Mouse (Mus musculus) cerebellum, adult 11 months (tissue): ENCODE data around the gene Dok5.

Source experiments
- DNase-seq: peaks from one replicate; pipeline ENCODE4 v3.0.0; 2022

Dok5 gene

DNA sequence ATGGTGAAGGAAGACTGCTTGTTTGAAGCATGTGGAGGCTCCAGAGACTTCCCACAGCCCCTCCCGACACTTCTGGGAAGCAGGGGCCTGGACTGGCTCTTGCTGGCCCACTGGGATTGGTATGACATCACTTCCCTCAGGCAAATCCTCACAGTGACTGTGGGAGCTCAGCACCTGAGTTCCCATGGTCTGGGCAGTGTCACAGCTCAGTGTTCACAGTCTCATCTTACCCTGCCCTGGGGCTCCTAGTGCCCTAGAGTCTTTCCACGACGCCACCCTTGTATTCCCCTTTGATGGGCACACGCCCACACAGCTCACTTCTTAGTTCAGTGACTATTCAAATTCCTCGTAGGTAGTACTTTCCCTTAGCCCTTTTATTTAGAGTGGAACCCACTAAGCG, 71.4 kb downstream of the Dok5 start:
- no peak for DNase-seq

DNA sequence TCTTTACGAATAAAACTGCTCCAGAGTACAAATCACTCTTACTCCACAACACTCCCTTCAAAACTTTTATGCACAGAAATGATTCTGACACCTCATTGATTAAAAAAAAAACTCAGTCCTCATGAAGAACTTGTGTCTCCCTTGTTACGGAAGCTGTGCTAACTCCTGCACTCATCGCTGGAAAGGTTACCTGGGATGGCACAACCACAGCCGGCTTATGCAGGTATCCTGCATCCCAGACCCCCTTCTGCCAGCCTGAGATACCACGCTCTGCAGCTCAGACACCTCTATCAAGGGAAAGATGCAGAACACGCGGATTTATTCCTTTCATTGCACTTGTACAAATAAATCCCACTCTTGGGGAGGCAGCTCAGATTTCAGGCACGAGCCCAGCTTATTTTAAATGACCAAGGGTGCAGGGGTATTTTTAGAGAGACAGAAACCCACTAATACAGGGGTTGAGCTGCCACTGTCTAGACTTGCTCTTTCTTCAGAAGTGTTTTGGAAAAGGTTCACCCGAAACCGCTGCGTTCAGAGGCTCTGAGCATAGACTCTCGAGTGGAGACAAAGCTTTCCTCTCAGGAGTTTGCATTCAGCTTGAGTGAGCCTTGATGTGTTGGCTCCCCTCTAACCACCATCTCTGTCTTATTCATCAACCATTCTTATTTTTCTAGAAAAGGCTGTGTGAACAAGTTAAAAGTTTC, 76.1 kb downstream of the Dok5 start:
- no peak for DNase-seq

DNA sequence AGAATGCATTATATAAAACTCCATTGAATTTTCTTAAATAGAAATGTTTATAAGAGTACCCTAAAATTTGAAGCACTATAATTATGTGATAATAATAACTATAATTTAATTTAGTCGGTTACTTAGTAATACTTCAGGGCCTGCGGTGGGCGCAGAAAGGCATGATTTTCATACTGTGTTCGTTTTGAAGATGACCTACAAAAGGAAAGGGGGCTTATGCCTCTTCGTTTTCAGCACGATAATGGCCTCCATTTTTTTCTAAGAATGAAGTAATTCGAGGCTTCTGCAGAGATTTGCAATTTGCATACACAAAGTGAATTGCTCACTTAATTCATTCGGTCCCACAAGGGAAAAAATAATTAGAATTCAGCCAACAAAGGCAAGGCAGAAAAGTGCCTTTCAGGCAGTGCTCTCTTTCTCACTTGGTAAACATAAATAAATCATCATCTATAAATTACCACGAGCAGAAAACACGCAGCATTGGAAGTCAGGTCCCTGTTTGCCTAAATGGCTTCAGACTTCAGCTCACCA, 76.7 kb downstream of the Dok5 start:
- DNase-seq, result no peak

DNA sequence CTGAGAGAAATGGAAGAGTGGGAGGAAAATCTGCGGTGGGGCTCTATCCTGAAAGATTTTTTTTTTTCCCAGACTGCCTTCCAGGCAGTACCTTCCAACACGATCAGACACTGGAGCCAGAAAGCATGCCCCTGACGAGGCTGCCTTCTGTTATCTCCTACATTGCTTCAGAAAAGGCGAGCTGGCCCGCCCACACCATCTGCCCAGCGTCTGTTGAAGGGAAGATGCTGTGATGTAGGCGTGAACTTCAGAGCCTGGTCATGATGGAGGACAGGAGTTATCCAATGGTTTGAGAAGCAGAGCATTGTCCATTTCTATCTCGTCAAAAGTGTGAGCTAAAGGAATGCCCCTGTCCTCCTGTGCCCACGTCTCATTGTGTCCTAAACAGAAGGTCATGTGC, 79.7 kb downstream of the Dok5 start:
- DNase-seq, result peak; percentile 87

DNA sequence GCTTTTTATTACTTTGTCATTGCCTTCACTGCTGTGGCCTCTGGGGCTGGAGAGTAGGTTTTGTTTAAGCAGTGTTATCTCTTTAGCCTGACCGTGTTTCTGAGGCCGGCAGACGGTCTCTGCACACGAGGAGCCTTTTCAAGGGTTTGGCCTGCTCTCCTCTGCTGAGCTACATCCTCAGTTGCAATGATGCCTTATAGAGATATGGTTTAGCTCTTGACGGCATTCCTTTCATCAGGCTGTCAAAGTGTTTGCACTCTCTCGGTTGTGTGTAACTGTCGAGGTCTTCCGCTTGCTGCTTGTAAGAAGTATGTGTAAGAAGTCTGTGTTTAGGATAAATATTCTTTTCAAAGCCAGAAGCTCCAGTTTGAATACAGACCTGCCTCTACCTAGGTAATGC, 84.7 kb downstream of the Dok5 start:
- no peak for DNase-seq

DNA sequence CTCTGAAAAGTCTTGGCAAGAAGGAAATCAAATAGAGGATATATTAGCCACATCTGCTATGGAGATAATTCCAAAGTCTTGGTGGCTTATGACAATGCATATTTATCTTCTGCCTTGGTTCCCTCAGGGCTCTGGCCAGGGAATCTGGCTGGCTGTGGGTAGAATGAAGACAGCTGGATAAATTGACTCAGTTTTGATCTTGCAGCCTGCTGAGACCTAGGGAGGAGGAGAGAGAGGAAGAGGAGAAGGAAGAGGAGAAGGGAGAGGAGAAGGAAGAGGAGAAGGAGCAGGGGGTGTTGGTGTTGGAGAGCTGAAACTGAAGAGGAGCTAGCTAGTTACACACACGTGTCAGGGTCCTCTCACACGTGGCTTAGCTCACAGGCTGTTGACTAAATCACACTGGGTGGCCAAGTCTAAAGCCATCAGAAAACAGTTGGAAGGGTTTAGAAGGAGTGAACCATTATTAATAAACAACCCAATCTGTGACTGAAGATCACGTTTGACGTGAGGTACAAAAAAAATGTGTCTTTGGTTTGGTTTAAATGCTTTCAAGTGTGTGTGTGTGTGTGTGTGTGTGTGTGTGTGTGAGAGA, 85.6 kb downstream of the Dok5 start:
- DNase-seq, result no peak

DNA sequence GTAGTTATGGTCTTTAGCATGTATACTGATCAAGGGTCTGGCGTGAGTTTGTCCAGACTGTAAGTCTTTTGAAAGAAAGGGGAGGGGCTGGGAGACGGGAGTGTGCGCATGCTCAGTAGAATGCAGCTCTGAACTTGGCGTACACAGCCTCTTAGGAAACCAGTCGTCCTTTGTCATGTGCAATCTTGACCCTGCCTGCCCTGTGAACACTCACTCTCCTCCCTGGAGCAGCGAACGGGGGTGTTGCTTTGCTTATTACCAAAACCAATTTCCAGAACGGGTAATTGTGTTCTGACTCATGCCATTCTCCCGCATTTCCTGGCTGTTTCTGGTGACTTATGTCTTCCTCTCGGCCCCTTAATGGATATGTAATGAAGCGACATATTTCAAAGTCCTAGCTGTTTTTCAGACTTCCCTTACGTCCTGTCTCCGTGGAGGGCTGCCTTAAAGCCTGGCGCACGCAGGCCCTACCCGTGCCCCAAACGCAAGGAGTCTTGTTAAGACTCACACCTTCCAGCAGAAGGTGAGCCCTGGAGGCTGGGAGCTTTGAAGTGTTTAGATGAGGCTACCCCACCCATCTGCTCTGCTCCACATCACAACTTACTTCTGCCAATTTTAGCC, 95.3 kb downstream of the Dok5 start:
- DNase-seq, result no peak

DNA sequence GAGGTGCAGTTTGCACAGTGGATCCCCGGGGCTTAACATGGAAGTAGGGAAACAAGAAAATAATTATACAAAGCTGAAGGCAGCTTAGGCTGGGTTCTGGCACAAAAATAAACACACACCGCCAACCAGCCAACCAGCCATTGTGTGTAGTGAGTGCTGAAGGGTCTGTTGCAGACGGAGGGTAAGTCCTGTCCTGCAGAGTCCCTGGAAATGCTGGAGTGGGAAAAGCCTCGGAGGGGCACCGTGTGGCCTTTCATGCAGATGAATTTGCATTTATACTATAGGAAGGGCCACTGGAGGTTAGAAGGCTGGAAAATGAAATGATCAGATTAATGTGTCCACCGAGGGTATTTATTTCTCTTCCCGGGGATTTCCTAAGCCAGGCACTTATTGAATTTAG, 97.2 kb downstream of the Dok5 start:
- DNase-seq, result no peak

DNA sequence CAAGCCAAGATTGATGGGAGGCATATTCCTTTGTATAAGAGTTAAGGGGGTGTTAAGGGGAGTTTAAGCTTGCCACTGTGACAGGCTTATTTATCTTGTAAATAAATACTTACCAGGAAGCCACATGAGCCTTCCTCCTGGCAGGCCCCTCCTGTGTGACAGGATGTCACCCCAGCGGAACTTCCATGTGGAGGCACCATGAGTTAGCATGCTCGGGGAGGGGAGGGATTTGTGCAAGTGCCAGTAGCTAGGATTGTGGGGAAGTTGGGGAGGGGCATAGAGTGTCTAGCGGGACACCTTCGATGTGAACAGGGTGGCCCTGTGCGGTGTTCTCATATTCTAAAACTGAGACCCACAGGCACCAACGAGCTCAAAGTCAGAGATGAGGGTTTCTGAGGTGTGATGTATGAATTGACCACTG, 97.6 kb downstream of the Dok5 start:
- DNase-seq, result no peak

DNA sequence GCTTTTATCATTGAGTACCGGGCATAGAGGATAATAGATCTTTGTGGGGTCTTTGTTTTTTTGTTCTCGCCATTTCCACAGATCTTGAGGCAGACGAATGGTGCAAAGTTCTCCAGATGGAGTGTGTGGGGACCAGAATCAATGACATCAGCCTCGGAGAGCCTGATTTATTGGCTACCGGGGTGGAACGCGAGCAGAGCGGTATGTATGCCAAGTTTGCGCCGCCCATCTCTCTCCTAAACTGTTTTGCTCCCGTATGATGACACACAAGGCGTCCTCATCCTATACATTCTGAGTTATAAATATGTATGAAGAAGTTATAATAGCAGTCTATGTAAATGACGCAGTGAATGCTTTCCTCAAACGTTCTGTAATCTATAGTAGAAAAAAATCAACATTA, 98.4 kb downstream of the Dok5 start:
- no peak for DNase-seq

DNA sequence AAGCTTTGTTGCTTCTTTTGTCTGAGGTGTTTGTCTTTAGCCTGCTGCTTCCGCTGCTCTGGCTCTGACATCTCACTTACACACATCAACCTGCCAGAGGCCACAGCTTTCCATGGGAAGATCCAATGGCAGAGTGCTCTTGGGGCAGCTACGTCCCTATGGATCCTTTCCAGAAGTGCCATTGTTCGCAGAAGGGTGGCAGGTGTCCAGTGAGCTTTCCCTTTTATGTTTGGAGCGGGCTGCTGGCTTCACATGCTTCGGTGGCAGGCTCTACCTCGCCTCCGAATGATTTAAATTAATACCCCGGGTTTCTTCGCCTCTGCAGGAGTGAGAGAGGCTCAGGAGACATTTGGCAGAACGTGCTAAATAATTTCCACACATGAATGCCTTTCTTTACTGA, 105.3 kb downstream of the Dok5 start:
- peak; percentile 54 for DNase-seq

DNA sequence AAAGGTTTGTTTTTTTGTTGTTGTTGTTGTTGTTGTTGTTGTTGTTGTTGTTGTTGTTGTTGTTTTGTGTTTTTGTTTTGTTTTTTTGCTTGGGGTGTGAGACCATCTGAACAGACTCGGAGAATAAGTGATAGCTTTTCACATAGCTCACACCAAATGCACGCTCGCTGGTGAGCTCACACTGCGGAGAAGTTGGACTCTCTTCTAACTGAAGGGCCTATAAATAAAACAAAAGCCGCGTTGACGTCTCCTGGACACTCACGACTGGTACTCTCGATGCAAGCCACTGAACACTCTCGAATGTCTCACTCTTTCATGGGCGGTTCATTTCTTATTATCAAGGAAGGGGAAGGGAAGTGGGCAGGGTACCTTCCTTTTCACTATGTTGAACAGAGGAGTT, 105.8 kb downstream of the Dok5 start:
- DNase-seq, result no peak

DNA sequence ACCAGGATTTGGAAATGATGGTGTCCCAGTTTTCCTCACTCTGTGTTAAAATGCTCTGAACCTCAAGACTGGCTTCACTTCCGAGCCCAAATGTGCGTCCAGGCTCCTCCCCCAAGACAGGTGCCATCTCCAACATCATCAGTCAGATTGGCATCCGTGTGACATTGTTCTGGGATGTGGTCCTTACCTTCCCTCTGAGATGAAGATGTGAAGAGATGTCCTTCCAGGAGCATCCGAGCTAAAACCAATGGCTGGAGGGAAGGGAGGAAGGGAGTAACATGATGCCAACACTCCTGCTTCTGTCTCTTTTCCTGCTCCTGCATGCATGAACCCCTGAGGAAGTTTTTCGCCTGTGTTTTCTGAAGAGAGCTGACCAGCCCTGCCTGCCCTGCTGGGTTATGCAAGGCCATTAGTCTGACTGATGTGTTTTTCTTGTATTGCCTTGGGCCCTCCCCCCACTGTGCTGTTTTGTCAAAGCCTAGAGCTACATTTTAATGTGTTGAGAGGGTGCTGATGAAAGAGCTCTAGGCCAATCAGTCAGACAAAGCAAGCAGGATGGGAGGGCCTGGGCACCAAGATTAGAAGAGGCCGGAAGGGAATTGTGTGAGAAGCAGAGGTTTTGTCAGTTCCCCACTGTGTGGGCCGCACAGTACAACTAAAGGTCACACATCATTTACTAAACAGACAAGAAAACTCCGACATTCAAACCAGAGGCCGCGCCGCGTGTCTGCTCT, 106.4 kb downstream of the Dok5 start:
- DNase-seq, result no peak

DNA sequence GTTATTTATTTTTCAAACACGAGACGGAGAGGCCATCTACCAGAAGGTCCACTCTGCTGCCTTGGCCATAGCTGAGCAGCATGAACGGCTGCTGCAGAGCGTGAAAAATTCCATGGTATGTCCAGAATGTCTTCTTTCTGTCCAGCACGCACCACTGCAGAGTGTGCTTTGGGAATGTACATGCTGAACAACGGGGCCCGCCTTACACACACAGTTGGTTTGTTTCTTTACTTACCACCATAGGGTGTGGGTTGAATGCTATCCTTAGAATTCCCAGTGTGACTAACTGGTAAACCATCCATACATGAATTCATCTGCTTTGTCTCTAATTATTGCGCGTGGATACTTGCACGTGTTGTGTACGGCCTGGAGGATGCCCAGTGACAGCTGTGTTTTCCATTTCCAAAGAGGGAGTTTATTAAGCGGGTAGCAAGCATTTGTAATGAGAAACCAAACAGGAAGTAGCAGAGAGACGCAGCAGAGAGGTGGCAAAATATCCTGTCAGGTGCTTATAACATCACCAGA, 109.9 kb downstream of the Dok5 start:
- DNase-seq, result no peak

DNA sequence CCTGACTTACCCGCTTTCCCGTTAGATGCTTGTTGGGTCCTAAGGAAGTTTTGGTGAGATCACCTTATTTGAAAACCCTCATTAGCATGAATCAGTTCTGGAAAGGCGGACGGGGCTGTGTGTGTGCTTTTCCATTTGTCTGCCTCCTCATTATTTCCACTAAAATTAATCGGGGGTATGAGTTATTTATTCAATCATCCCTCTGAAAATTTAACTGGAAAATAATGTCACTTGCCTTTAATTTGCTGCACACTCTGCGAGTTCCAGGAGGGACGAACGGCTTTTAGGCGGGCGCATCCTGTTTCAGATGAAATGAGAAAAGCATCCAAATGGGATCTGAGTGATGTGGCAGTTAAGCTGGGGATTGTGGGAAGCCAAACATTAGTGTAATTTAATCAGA, 113.9 kb downstream of the Dok5 start:
- no peak for DNase-seq

DNA sequence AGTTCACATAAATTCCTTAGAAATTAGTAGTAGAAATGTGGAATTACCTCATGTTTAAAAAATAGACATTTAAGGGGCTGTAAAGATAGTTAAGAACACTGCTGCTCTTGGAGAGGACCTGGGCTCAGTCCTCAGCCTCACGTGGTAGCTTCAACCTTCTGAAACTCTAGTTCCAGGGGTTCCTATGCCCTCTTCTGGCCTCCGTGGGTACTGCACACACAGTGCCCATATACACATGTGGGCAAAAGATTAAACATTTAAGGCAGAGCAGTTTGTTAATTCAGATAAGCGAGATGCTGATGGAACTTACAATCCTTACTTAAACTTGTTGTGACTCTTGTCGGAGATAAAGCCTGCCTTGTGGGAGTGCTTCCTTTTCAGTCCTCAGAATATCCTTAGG, 118.5 kb downstream of the Dok5 start:
- DNase-seq, result no peak

DNA sequence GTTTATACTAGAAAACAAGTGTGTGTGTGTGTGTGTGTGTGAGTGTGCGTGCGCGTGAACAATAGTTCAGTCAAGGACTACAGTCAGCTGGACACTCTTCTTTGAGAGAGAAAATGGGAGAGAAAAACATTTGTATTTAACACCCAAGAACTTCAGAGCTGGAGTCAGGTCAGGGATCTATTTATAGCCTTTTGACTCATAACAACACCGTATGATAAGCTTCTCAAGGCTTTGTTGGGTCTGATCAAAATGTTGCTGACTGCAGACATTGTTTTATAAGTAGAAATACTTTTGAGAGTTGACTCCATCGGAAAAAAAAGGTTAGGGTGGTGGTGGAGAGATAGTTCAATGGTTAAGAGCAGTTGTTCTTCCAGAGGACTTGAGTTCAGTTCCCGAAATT, 120.7 kb downstream of the Dok5 start:
- DNase-seq, result no peak

DNA sequence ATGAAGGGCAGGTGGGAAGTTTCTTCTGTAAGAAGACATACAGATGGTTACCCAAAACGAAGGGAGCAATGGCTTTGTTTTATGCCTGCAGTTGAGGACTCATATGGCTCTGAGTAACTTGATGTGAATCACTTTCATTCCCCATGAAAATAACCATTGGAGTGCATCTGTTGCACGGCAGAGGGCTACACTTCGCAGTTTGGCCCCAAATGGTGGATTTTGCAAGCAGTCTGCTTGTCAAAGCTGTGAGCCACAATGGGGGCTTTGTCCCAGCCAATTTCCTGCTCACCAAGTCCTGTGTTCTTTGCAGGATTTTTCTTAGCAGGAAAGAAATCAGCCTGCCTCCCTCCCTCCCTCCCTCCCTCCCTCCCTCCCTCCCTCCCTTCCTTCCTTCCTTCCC, 123.6 kb downstream of the Dok5 start:
- no peak for DNase-seq

DNA sequence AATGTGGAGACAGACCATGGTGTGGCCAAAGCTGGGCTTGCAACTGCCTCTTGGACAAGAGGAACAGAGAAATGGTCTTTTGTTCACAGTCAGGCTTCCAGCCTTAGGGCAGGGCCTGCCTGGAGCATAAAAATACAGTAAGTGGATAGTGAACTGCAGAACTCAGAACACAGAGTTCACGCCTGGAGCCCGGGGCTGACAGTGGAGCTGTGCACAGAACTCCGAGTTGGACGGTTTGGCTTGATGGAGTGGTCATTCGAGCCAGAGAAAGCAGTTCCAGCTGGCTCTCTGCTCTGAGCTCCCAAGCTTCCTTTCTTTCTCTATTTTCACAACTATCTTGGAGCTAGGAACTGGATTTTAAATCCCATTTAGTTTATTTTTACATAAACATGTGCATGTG, 124.5 kb downstream of the Dok5 start:
- no peak for DNase-seq

DNA sequence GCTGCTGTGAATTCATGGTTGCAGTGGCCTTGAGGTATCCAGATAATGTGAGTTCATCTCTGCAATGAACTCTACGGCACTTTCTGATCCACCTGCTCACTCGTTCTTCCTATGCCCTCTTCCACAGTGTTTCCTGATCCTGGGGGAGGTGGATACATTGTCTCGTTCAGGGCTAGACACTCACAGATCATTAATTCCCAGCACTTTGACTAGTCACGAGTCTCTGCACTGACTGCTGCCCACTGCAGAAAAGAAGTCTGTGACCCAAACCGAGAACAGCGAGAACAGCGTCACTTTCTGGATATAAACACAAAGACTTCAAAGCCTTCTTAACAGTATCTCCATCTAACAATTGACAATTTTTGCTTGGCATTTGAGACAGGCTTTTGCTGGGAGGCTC, 125.9 kb downstream of the Dok5 start:
- DNase-seq, result no peak

DNA sequence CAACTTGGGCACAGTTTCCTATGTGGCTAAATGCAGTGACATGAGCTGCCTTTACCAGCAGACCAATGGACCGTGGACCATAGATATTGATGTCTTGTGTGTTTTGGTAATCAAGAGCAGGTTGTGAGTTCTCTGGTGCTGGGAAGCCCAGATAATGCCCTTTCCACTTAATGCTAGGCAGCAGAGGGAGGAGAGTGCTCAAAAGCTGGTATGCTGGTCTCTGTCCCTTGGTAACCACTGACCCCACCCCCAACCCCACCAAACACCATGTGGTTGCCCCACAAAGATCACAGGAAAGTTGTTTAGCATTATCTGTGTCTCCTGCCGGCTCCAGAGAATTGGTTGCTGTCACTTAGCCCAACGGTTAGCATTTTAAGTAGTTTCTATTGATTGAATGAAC, 127.0 kb downstream of the Dok5 start:
- DNase-seq, result no peak

DNA sequence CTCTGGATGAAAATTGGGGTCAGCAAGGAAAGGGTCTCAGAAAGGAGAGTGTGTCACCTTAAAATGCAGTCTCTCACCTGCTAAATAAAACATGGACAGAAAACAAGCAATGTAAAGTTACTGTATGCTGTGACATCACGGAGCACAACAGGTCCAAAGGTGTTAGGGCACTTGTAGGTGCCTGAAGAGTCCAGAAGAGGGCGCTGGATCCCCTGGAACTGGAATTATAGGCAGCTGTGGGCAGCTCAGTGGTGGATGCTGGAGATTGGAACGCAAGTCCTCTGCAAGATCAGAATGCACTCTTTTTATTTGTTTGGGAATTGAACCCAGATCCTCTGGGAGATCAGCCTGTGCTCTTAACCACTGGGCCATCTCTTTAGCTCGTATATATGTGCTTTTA, 129.0 kb downstream of the Dok5 start:
- DNase-seq, result no peak

DNA sequence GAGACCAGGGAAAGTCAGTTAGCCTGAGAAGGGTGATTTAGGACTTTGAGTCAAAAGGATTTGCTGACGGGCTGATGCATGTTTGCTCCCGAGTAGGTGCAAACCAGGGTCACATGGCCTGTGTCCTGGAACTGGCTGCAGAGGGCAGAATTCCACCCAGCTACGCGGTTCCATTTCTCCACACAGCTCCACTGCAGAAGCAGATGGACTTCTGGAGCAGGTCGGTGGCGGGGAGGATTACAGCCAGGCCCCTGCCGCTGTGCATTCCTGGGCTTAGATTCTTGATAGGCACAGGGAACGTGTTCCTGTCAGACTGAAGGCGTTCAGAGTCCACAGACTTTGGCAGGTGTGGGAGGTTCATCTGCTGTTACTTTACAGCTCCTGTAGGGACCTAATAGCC, 131.2 kb downstream of the Dok5 start:
- DNase-seq, result no peak

DNA sequence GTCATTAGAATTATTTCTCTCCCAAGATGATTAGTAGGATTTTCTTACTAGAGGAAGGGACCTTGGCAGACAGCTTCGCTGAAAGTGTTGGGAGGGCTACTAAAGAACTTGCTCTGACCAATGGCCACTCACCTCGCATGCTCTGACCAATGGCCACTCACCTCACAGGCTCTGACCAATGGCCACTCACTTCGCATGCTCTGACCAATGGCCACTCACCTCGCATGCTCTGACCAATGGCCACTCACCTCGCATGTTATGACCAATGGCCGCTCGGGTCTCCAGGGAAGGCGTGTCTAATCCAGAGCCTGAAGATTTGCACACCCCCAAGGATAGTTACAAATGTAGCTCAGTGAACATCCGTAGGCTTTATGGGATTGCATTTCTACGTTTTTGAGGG, 131.6 kb downstream of the Dok5 start:
- DNase-seq, result no peak
